Mouse (Mus musculus): ENCODE measurements at regions not wholly inside any gene's neighbourhood (a gene's known extent, or its start where the extent isn't known, plus 50 kb on each side); places are given as distances from the start of the nearest gene placed in this dataset.

DNA sequence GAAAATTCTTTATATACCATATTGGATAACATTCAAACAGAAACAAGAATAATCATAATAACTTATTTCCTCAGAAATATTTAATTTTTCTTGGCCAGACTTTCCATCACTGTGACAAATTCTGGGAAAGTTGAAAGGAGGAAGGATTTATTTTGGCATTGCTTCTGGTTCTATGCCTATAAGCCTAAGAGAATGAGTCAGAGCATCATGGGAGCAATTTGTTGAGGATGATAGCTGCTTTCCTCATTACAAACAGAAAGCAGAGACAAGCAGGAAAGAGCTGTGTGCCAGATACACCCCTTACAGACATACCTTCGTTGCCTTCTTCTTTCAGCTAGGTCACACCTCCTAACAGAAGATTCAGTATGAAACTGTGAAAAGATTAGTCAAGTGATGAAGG lies 115.3 kb downstream of the Rgs21 start:
- peak; percentile 82 for DNase-seq (ENCODE audit: low read depth)

DNA sequence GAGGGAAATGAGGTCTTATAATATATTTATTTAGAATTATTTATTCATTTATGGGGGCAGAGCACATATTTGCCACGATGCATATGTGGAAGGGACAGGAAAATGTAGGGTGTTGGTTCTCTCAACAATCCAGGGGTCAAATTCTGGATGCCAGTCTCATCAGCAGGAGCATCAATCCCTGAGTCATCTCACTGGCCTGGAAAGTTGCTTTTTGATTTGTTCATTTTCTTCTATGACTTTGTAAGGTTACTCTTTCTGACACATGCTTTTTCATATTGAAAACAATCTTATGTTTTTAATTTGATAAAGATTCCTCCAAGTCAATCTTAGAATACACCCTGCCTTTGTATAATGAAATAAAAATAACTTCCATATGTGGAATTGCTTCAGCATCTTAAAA lies 115.7 kb downstream of the Rgs21 start:
- DNase-seq (ENCODE audit: low read depth), result peak; percentile 73

DNA sequence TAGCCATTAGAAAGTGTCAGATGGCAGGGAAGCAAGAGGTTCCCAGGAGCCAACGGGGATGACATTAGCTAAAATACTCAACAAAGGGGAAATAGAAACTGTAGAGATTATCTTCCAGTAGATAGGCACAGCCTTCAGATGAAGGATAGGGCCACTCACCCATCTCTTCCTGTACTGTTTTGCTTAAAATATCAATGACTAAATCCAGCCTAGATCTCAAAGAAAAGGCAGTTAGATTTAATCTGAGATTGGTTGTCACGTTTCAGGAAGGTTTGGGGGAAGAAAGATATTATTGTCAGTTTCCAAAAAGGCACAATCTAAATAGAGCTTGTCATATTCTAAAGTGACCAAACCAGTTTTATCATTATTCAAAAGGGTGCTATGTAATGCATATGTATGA lies 130.8 kb downstream of the Rgs21 start:
- no peak for DNase-seq (ENCODE audit: low read depth)

DNA sequence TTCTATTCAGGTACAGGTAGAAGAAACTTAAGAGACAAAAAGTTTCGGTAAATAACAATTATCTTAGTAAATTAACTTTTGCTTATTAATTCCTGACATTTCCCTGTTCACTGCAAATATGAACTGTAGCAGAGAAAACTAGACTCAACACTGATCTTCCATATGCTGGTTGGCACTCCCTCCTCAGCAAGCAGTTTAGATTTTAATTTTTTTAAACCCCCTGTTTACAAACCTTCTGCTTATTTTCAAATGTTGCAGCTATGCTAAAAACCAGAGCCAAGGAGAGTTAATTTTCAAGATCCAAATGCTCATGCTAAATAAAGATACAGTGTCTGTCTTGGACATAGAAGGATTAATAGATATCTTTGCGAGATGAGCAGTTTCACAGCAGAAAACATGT lies 134.7 kb downstream of the Rgs21 start:
- DNase-seq (ENCODE audit: low read depth), result no peak

DNA sequence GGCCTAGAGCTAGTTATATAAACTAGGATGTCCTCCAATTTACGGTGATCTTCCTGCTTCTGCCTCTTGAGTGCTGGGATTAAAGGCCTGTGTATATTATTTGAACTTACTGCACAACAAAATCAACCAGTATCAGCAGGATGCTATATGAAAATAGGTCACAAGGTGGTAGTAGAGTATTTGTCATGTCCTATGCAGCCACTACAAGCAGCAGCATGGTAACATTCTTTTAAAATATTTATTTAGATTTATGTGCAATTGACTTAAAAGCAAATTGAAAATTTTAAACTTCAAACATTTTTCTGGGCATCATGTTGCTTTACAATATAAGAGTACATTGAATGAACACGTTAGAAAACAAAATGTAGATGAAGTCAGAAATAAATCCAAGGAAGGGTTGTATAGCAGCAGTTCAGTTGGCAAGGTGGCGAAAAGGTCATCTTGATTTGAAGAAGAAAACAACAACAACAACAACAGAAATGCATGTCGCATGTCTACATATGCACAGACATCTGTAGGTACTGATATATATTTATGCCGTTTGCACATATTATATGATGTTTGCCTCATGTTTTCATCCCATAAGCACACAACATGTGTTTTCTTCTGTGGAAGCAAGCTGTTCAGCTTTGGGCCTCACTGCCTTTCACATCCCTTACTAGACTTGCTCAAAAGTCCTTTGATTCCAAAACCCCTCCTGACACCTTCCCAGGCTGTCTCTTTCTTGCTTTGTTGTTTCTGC lies 135.8 kb downstream of the Rgs21 start:
- DNase-seq (ENCODE audit: low read depth), result peak; percentile 84

DNA sequence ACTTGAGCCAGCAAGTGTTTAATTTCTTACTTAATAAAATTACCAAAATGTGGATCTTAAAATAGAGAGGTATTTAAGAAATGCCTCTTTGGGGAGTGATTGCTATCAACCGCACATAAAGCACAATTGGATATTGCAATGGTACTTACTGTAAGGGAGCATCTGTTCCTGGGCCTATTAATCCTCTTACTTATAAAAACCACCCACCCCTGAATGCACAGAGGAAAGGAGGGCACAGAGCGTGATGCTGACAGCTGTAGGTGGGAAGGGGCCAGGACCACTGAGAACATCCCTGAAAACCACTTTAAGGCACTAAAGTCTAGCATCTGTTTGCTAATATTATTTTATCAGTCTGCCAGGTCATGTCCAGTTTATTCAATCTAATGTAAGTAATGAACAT lies 146.1 kb downstream of the Rgs21 start:
- no peak for DNase-seq (ENCODE audit: low read depth)

DNA sequence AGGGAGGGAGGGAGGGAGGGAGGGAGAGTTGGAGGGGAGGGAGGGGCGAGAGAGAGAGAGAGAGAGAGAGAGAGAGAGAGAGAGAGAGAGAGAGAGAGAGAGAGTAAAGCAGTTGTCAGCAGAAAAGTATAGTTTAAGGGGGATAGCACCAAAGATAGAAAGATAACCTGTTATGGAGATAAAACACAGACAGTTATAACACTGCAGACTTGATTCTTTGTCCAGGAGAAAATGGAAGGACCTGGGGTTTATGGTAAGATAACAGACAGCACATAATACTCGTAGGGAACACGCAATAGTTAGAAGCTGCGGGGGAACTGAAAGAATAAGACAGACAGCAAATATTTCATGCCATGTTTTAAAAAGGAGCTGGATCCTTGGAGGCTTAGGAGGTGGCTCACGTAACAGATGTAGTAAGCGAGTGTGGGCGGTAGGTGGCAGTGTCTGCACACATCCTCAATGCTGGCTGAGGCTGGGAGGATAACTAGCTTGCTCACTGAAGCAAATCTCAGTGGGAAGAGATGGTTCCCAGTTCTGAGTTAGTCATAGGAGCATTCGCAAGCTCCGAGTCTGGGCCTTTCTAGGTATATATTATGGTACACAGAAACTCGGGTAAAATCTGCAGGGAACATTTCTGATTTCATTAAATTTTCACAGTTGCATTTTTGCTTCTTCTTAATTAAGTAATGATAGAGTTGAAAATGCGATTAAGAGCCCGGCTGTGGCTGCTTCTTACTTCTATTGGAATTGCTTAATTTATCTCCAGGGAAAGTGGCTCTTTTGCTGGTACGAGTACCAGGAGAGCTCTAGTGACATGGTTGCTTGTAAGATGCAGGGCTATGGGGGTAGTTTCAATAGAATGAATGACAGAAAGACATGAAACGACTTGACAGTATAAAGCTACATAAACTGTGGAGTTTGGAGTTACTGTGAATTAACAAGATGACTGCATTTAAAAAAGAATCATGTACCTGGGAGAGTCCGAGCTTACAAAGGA lies 157.6 kb upstream of the Rgs1 start:
- peak; percentile 96 for DNase-seq (ENCODE audit: low read depth)

DNA sequence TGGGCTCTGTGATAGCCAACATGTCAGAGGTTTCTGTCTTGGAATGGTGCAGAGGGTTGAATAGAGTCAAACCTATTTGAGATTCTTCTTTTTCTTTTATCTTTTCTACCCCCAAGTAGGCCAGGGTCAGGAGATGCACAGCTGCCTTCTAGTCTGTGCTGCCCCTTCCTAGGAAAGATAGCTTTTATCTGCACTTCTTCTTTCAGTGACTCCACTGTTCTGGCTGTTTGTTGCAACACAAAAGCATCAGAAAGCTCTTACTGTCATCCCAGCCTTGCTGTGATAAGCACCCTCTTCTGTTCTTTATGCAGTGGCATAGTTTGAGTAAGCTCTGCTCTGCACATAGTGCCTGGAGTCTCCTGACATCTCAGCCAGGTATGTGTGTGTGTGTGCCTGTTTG lies 156.7 kb upstream of the Rgs1 start:
- no peak for DNase-seq (ENCODE audit: low read depth)

DNA sequence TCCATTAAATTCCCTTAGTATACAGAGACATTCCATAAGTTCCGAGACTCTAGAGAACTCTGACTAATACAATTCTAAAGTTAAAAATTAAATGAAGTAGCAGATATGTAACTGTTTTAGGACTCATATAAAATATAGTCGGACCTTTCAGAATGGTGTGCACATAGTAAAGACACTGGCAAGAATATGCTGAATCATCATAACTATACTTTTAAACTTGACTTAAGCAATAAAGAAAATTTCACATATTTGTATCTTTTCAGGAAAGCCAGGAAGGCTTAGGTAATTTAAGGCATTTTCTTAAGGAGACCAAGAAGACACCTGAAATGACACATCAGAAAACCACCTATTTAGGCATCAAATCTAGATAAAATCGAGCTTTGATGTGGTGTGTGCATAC lies 156.0 kb upstream of the Rgs1 start:
- no peak for DNase-seq (ENCODE audit: low read depth)

DNA sequence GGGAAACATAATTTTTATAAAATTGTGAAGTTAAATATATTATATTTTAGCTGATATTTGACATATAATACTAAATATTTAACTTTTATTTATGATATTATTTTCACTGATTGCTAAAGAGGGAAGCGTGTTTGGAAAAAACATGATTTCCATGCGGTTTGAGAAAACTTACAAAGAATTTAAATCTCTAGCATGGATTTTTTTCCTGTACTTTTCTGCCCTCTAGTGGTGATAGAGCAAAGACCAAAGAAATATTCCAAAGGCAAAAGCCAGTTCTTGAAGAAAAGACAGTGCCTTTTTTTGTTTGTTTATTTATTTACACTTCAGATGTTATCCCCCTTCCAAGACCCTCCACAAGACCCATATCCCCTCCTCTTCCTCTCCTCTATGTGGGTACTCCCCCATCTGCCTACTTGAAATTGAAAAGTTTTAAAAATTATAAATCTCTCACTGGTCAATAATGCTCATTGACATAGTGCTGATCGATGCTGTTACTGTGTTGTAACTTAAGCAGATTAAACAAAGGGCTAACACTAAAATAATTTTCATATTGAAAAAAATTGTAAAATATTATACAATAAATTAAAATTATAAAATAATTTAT lies 131.1 kb upstream of the Rgs1 start:
- DNase-seq (ENCODE audit: low read depth), result peak; percentile 69

DNA sequence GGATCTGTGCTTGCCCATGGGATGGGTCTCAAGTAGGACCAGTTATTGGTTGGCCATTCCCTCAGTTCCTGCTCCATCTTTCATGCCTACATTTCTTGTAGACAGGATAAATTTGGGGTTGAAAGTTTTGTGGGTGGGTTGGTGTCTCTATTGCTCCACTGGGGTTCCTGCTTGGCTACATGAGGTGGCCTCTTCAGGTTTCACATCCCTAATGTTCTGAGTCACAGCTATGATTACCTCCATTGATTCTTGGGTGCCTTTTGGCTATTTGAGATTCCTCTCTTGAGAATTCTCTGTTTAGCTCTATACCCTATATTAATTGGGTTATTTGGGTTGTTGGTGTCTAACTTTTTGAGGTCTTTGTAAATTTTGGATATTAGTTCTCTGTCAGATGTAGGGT lies 125.1 kb upstream of the Rgs1 start:
- no peak for DNase-seq (ENCODE audit: low read depth)

DNA sequence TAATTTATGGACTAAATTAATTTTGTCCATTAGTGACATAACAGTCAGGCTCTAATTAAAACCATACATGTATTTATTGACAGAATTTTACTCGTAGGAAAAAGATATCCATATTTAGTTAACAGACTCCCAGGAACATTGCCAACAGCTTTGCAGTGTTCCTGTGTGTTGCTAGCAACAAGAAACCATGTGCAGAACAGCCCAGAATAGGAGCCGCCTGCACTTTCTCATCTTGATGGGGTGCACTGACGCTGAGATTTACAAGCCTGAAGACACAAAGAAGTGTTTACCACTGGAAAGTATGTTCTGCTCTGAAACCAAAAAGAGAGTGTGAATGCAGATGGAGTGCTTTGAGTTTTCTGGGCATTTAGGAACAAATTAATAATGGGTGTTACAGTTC lies 118.5 kb upstream of the Rgs1 start:
- peak; percentile 55 for DNase-seq (ENCODE audit: low read depth)

DNA sequence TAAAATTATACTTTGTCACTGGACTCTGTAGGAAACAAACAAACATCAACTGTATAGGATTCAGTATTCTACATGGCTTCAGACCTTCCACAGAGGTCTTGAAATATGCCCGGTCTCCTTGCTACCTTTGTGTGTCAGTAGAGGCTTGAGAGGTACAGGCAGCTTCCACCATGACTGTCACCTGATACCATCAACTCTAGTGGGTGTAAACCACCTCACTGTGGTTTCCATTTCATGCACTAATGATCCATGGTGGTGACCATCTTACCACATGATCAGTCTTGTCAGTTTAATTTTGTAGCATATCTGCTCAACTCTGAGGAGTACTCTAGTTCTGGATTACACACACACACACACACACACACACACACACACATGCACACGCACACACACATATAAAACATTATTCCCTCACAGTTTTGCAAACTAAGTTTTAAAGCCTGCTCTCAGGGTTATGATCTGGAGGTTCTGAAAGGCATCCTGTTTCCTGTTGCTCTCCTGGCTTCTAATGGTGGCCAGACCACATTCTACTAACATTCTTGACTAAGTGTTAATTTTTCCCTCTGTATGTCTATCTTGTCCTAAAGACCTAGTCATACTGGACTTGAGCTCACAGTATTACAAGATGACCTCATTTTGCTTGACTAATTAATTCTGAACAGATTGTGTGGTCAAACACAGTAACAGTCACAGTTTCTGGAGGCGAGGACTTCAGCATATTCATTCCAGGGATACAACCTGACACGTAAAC lies 106.7 kb upstream of the Rgs1 start:
- DNase-seq (ENCODE audit: low read depth), result no peak

DNA sequence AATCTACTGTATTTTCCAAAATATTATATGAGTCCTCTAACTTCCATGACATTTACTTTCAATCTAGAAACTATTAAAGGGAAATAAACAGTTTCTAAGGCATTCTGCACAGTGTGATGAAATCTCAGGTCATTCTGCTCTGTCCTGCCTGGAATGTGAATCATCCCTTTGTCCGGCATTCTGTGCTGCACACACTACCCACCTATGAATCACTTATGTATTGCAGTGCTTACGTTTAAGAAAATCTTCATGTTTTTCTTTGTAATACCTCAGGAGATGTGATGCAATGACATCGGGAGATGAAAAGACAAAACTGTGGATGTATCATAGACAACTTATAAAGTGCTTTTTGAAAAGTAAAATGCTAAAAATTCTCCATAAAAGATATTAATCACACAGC lies 106.0 kb upstream of the Rgs1 start:
- DNase-seq (ENCODE audit: low read depth), result peak; percentile 17

DNA sequence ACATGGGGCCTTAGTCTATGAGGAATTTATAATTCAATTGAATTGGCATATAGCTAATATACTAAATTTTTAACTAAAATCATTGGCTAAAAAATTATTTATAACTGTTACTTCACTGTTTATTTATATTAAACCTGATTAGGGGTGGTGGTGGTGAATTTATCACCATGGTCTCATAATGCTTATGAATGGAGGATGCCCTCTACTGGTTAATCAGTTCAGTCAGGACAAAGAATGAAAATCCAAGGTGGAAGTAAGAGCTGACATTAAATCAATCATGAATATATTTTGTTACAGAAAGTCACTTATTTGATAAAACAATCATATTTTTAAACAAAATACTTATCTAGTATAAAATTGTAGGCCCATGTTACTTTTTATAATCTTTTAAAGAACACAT lies 104.3 kb upstream of the Rgs1 start:
- DNase-seq (ENCODE audit: low read depth), result peak; percentile 22

DNA sequence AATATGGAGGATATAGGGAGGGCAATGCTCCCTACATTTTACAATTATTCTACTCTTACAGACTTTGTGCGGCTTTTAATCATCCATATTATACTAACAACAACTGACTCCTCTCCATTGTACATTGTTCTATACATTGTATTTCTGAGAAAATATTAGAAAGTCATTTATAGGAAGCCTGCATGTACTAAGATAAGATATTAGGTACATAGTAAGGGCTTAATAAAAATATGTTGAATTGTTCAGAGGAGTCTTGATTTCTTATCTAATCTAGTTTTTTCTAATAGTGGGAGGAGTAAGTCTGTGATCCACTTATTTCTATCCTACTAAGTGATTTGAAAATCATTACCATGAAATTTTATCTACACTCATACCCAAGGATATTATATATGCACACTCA lies 94.8 kb upstream of the Rgs1 start:
- no peak for DNase-seq (ENCODE audit: low read depth)

DNA sequence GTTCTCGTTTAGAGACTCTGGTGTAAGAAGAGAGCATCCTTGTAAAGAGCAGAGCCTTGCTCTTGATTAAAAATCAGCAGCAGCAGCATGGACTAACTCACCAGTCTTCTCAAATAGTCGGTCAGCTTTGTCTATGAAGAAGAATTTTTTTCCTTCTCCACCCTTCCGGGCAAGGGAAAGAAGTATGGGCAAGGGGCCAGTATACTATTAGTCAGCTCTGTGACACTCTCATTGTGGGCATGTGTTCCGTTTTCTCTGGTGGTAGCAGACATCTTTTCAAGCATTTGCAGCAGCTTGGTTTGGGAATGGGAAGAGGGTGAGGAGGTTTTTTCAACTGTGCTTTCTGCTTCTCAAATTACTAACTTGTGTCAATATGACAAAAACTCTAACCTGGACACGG lies 94.3 kb upstream of the Rgs1 start:
- peak; percentile 69 for DNase-seq (ENCODE audit: low read depth)

DNA sequence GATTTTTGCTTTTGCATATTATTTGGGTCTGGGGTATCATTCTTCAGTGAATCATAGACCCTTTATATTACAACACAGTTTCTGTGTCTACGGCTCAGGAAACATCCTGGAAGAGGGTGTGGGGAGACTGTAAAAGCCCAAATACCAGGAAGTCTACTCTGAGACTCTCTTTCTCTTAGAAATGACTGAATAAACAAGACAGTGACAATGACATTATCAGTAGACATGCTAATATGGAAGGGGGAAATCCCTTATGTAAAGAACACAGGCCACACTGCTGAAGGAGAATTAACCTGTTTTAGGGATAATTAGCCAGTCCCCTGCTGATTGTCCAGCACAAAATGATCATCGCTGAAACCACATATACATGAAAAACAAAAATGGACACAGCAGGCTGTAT lies 88.5 kb upstream of the Rgs1 start:
- DNase-seq (ENCODE audit: low read depth), result no peak

DNA sequence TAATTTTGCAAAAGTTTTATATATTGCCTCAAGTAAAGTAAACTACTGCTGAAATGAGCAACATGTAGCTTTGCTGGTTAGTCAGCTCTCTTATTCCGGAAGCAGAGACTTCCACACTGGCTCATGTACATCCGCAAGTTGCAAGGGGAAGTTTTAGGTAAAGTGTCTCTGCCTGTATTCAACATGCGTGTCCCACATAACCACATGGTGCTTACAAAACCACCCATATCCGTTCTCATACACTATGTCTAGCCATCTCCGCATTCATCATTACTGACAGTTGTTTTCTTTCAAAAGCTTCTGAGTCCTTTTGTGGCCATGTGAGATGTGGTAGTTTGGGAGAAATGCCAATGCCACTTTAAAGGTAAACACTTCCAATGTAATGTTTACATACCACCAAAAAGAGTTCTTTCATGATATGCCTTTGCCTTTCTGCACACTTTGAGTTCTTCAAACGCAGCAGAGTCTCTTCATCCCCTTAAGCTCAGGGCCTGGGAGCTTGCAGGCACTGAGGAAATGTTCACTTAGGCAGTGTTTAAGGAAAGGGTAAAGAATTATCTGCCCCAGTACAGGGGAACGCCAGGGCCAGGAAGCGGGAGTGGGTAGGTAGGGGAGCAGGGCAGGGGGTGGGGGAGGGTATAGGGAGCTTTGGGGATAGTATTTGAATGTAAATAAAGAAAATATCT lies 81.5 kb upstream of the Rgs1 start:
- DNase-seq (ENCODE audit: low read depth), result no peak

DNA sequence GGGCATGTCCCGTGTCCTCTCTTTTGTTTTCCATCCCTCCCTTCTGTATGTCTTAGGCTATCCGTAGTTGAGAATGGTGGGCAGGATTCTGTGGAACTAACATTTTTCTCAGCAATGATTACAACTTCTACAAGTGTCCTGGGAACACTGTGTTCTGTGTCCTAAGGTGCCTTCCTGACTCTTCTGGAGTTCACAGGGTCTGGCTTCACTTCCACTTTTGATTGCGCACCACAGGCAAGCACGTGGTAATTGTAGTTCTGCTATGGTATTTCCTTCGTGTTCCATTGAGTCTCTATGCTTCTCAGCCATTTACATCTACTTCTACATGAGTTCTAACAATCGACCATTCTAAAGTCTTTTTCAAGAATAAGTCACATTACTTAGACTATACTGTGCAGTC lies 70.4 kb upstream of the Rgs1 start:
- DNase-seq (ENCODE audit: low read depth), result no peak

DNA sequence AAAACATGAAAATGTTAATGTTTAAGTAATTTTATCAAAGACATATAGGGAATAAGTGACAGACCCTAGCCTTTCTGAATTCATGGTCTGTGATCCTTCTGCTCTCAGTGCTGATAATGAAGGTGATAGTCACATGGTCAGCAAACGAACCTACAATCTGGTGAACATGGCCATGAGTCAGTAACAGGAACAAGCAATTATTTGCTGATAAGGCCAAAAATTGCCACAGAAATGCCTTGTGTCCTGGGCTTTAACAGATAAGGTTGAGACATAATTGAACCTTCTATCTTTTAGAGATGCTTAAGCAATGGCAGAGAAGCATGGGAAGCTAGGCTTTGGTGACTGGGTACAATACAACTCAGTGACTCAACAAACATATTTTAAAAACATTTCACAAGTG lies 69.2 kb upstream of the Rgs1 start:
- no peak for DNase-seq (ENCODE audit: low read depth)

DNA sequence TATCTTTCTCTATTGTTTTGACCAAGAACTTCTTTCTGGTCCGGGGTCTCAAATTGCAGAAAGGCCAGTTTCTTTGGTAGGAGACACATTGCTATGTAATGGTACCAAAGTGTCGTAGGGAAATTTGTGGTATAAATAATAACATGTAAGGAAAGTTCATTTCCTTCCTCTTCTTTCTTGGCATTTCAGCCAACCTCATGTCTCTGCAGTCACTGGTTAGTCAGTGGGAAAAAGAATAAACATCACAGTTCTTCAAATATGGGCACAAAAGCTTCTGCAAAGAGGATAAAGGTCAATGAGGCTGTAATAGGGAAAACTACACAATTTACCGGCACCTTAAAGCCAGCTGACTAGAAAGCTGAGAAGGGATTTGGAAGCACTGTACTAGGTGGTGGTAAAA lies 68.5 kb upstream of the Rgs1 start:
- DNase-seq (ENCODE audit: low read depth), result no peak
